Mouse (Mus musculus) hematopoietic stem cell, adult 5-6 weeks (primary cell): ENCODE measurements at regions not wholly inside any gene's neighbourhood (a gene's known extent, or its start where the extent isn't known, plus 50 kb on each side); places are given as distances from the start of the nearest gene placed in this dataset.

Experiments used
- ATAC-seq, 2 experiments: fragments of 125-278 bp in 1 of 2; replicated peaks in 1 of 2; 2 replicates each; pipeline ENCODE4 v1.8.0; 2016 to 2017; ENCODE audit warnings: inconsistent platforms in 2 of 2, mild to moderate bottlenecking in 2 of 2, moderate number of reproducible peaks in 2 of 2, low read depth in 1 of 2, moderate TSS enrichment in 1 of 2; ENCODE audit not compliant: low FRiP score in 2 of 2, poor library complexity in 2 of 2, severe bottlenecking in 2 of 2, insufficient read depth in 1 of 2, low TSS enrichment in 1 of 2

DNA sequence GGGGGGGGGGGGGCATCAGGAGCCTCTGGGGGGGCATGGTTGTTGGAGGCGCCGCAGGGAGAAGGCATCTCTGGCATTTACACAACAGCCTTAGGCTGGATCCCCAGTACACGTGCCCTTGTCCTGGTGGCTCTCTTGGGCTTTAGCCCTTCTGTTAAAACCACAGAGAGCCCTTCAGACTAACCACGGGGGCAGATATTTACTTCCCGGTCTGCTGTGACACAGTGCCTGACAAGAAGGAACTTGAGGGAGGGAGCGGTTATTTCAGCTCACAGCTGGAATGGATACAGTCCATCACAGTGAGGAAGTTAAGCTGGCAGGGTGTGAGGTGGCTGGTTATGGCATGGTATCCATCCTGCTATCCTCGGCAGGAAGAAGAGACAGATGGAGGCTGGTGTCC, 71.0 kb upstream of the Gm11733 start:
- ATAC-seq, result peak; percentile 79 to 84

DNA sequence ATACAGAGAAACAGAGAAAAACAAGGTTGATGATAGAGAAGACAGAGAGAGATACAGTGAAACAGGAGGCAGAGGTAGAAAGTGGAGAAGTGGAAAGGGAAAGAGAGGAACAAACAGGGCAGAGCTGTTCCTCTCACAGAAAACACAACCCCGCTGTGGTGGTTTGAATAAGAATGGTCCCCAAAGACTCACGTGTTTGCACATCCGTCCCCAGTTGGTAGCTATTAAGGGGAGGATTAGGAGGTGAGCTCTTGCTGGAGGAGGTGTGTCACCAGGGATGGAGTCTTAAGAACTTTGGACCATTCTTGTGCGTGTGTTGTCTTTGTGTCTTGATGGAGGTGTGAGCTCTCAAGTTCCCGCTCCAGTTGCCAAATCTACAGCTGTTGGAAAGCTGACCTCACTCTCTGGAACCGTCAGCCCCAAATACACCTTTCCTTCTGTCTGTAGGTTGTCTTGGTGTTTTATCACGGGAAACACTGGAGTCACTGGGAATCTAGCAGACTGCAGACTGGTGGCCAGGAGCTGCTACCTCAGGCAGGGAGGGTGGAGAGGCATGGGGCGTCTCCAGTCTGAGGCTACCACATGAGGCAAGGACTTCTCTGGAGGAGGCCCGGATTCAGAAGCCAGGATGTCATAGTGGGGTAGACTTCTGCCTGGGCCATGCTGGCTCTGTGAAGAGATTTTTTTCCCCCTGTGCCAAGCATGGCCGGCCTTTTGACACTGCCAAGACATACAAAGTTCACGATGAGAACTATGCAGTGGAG, 70.0 kb upstream of the Gm11733 start:
- no peak for ATAC-seq

GRCm38 (mm10) chr11:117414871-117415323, 69.3 kb upstream of the Gm11733 start:
- no peak; a peak in 1 of 4 replicates for ATAC-seq

GRCm38 (mm10) chr11:117415466-117415865, 68.7 kb upstream of the Gm11733 start:
- no peak for ATAC-seq

GRCm38 (mm10) chr11:117415955-117416354, 68.2 kb upstream of the Gm11733 start:
- ATAC-seq, result no peak

DNA sequence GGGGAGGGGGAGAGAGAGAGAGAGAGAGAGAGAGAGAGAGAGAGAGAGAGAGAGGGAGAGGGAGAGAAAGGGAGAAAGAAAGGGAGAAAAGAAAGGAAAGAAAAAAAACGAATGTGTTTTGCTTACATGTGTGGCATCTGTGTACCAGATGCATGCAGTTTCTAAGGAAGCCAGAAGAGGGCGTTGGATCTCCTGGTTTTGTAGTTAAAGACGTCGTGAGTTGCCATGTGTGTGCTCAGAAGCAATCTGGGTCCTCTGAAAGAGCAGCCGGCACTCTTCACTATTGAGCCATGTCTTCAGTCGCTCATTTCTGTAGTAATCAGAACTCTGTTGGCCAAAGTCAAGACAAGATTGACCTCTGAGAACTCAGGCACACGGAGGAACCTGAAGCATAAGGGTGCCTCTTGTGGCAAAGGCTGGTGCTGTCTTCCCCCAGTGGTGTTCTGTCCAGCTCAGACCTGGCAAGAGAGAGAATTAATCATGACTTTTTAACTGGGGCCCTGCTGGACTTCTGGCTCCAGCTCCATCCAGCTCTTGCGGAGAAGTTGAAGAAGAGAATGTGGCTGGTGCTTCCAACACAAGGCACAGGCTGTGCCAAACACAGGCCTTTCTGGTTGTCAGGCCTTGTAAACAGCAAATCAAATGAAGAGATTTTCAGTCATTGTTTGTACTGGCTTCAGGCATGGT, 67.0 kb upstream of the Gm11733 start:
- no peak for ATAC-seq

DNA sequence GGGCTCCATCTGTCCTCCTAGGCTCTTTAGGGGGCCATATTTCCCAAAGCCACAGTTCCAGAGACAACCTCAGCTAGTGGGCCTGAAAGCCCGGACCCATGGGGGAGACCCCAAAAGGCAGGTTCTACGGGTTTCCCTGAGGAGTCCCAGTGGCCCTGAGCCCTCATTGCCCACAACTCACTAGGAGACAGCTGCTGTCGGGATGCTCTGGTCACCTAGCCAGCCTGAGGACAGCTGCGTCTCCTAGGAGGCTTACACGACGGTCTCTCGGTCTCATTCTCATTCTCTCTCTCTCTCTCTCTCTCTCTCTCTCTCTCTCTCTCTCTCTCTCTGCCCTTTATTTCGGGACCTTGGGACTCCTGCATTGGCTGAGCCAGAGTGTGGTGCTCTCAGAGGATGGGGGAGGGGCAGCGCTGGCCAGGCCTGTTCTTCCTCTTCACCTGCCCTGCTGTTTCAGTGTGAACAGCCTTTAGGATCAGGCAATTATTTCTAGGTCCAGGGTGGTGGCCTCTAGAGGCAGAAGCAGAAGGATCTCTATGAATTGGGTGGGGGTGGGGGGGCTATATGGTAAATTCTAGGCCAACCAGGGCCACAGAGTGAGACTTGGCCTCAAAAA, 66.1 kb upstream of the Gm11733 start:
- no peak for ATAC-seq

DNA sequence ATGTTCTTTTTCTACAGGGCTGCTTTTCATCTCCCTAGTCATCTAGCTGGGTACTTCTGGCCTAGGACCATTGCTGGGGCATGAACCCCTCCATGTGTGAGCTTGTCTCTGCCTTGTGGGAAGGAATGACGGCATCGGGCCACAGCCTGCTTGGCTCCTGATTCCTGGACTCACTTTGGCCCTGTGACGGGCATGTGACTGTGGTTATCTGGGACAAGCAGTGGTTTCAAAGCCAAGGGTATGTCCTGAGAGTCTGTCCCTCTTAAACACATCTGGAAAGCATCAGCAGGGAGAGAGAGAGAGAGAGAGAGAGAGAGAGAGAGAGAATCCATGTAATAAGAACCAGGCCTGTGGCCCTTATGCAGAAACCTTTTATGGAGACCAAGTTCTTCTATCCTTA, 65.2 kb upstream of the Gm11733 start:
- no peak for ATAC-seq

GRCm38 (mm10) chr11:117419351-117419969, 64.7 kb upstream of the Gm11733 start:
- ATAC-seq, result no peak

DNA sequence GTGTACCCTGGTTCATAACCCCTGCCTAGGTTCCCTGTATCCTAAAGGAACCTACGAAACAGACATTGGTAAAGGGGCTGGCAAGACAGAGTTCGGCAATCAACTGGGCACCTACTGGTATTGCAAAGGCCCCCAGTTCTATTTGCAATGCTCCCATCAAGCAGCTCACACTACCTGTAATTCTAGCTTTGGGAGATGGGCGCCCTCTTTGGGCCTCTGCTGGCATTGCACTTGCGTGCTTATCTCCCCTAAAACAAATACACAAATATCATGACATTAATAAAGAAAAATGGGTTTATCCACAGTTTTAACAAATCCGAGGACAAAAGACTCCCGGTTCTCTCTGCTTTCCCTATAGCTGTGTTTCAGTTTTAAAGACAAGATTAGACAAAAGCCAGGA, 61.5 kb upstream of the Gm11733 start:
- ATAC-seq, result no peak

GRCm38 (mm10) chr11:117423422-117423821, 60.7 kb upstream of the Gm11733 start:
- no peak for ATAC-seq

- ATAC-seq, result no peak
These were observed 58.7 kb upstream of the Gm11733 start for GRCm38 (mm10) chr11:117425466-117425865.

DNA sequence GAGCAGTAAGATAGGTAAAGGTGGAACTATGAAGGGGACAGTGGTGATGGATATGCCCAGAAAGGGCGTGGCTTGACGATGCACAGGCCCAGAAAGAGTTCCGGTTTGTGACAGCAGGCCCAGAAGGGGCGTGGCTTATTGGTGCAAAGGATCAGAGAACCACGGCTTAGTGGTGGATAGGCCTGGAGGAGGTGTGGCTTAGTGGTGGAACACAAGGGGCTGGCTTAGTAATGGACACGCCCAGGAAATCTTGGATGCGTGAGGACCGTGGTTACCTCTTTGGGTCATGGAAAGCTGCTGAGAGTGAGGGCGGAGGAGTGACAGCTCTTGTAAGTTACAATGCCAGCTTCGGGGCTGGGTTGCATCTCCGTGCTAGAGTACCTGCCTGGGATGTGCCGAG, 58.2 kb upstream of the Gm11733 start:
- ATAC-seq, result peak; percentile 59

GRCm38 (mm10) chr11:117426651-117427050, 57.5 kb upstream of the Gm11733 start:
- no peak for ATAC-seq

DNA sequence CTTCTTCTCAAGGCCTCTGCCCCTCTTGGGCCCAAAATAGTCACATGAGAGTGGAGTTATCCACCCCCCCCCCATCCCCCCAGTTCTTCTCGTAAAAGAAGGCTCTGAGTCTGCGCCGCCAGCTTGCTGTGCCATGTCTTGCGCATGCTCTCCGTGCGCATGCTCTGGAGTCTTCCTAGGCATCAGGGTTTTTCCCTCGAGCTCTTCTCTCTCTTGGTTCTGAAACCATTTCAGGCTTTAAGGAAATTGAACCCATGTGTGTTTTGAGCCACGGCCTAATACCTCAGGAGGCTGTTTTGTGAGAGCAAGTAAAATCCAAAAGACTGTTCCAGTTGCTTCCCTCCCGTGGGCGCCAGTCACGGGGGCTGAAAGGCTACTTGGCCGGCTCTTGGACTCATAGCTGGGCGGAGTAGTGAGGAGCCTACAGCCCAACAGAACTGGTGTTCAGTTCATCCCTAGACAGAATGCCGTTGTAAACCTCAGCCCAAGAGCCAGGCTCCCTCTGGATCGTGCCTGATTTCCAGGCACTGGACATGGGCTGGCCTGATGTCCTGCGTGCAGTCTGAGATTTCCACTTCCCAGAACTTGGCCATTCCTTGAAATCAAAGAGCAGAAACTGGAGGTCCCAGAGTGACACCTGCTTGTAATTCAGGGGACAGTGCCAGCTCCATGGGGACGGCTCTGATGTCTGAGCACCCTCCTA, 56.2 kb upstream of the Gm11733 start:
- ATAC-seq, result no peak

GRCm38 (mm10) chr11:117429326-117429752, 54.8 kb upstream of the Gm11733 start:
- ATAC-seq, result no peak

GRCm38 (mm10) chr11:117429894-117430293, 54.3 kb upstream of the Gm11733 start:
- ATAC-seq, result no peak
